33 mouse cellular contexts compared by ENCODE assay signal in genomic region chr2:32238708-32239435, GRCm38 (mm10).
"Had no signal": no experiment of that assay in that cellular context is flagged by ENCODE, and none has a peak within 500 bp of the region (broad histone marks: within the 10 kb centered on the region; RNA-seq: fewer than 3 reads in every experiment).

No protein-coding gene starts in this region.

- H3K27me3 ChIP-seq: heart, embryonic 12.5 days; heart, embryonic 13.5 days; heart, embryonic 15.5 days; hindbrain, embryonic 12.5 days; hindbrain, embryonic 13.5 days; hindbrain, embryonic 15.5 days; intestine, embryonic 15.5 days; kidney, embryonic 15.5 days had no signal

- ATAC-seq: hindbrain, embryonic 16.5 days; hindbrain, postnatal 0 days; inflammation-experienced regulatory T-cells, adult 6 months; intestine, embryonic 15.5 days; intestine, embryonic 16.5 days; intestine, postnatal 0 days had no signal

- H3K9ac ChIP-seq: heart, embryonic 12.5 days; heart, embryonic 13.5 days; heart, embryonic 15.5 days; hindbrain, embryonic 12.5 days; hindbrain, embryonic 13.5 days; hindbrain, embryonic 14.5 days; hindbrain, embryonic 15.5 days; intestine, embryonic 15.5 days; kidney, embryonic 15.5 days had no signal

- H3K4me3 ChIP-seq: heart, embryonic 12.5 days; heart, embryonic 13.5 days; heart, embryonic 15.5 days; hindbrain, embryonic 10.5 days; hindbrain, embryonic 12.5 days; hindbrain, embryonic 13.5 days; hindbrain, embryonic 15.5 days; intestine, embryonic 15.5 days; kidney, embryonic 15.5 days; layer of hippocampus, adult 2 months; left cerebral cortex, adult 2 months had no signal

- H3K27ac ChIP-seq: heart, embryonic 13.5 days; heart, embryonic 15.5 days; hindbrain, embryonic 10.5 days; hindbrain, embryonic 12.5 days; hindbrain, embryonic 13.5 days; hindbrain, embryonic 14.5 days; hindbrain, embryonic 15.5 days; hindbrain, postnatal 0 days; intestine, embryonic 15.5 days; kidney, embryonic 15.5 days; kidney, postnatal 0 days; layer of hippocampus, adult 2 months; left cerebral cortex, adult 2 months had no signal

- DNase-seq: heart, postnatal 10 days; heart, postnatal 14 days; heart, postnatal 36 days; heart, postnatal 4 days; kidney, adult 11 months; kidney, adult 18-20 months; kidney, adult 2 months; kidney, adult 8-10 months; kidney, adult 9 months; kidney, postnatal 10 days; kidney, postnatal 14 days; kidney, postnatal 25 days; kidney, postnatal 36 days; kidney, postnatal 4 days; layer of hippocampus, postnatal 36 days had no signal

- H3K9me3 ChIP-seq: heart, embryonic 12.5 days; heart, embryonic 13.5 days; heart, embryonic 15.5 days; hindbrain, embryonic 10.5 days; hindbrain, embryonic 12.5 days; hindbrain, embryonic 13.5 days; hindbrain, embryonic 15.5 days; intestine, embryonic 15.5 days; kidney, embryonic 15.5 days had no signal

- H3K4me2 ChIP-seq: heart, embryonic 12.5 days; heart, embryonic 15.5 days; hindbrain, embryonic 12.5 days; hindbrain, embryonic 13.5 days; hindbrain, embryonic 14.5 days; intestine, embryonic 15.5 days; kidney, embryonic 15.5 days had no signal
